Mouse (Mus musculus): ENCODE data around the gene Alg1.

The Alg1 gene

GRCm38 (mm10) chr16:5232982-5233381 is 439 bp upstream of the Alg1 start:
- no peak for DNase-seq (ENCODE audit: low read depth, low spot score)

- DNase-seq (ENCODE audit: low read depth, low spot score) = no peak
These were observed 8.9 kb downstream of the Alg1 start for GRCm38 (mm10) chr16:5242355-5242754.

GRCm38 (mm10) chr16:5242882-5243281 is 9.5 kb downstream of the Alg1 start:
- no peak for DNase-seq (ENCODE audit: low read depth, low spot score)

- DNase-seq (ENCODE audit: low read depth, low spot score) = no peak
These were observed 11.0 kb downstream of the Alg1 start for GRCm38 (mm10) chr16:5244411-5244810.

GRCm38 (mm10) chr16:5250891-5251290 is 17.5 kb downstream of the Alg1 start:
- DNase-seq (ENCODE audit: low read depth, low spot score) = no peak

- no peak for DNase-seq (ENCODE audit: low read depth, low spot score)
These were observed 18.8 kb downstream of the Alg1 start for GRCm38 (mm10) chr16:5252260-5252659.

GRCm38 (mm10) chr16:5254346-5255025 is 21.1 kb downstream of the Alg1 start:
- DNase-seq (ENCODE audit: low read depth, low spot score) = no peak

- no peak for DNase-seq (ENCODE audit: low read depth, low spot score)
These were observed 21.8 kb downstream of the Alg1 start for GRCm38 (mm10) chr16:5255081-5255740.

- peak; percentile 94 for DNase-seq (ENCODE audit: low read depth, low spot score)
These were observed 22.5 kb downstream of the Alg1 start, which contains the start of gene Eef2kmt for GRCm38 (mm10) chr16:5255779-5256496. Eef2kmt (minus strand) TSS chr16:5255983.

GRCm38 (mm10) chr16:5263156-5263555 is 29.7 kb downstream of the Alg1 start:
- DNase-seq (ENCODE audit: low read depth, low spot score) = no peak

- no peak for DNase-seq (ENCODE audit: low read depth, low spot score)
These were observed 30.5 kb downstream of the Alg1 start for GRCm38 (mm10) chr16:5263926-5264325.

- no peak for DNase-seq (ENCODE audit: low read depth, low spot score)
These were observed 38.1 kb downstream of the Alg1 start for GRCm38 (mm10) chr16:5271411-5272035.

- DNase-seq (ENCODE audit: low read depth, low spot score) = no peak
These were observed 39.0 kb downstream of the Alg1 start for GRCm38 (mm10) chr16:5272371-5272770.

GRCm38 (mm10) chr16:5279571-5280222 is 46.3 kb downstream of the Alg1 start:
- no peak for DNase-seq (ENCODE audit: low read depth, low spot score)

GRCm38 (mm10) chr16:5282686-5283085 is 49.3 kb downstream of the Alg1 start:
- DNase-seq (ENCODE audit: low read depth, low spot score) = no peak

- no peak for DNase-seq (ENCODE audit: low read depth, low spot score)
These were observed 52.0 kb downstream of the Alg1 start for GRCm38 (mm10) chr16:5285376-5285775.

Measured in telencephalon, adult 2 months (tissue).